Mouse (Mus musculus): ENCODE results near the gene Vmn2r89. TPM values are rescaled to one million over a fixed set of nuclear protein-coding genes. Genes with fewer than 3 reads are reported as not detected.
"Not testable (repeated sequence)": the region's sequence is repeated elsewhere in the genome, so short reads cannot be mapped to it uniquely, and the experiment has no call there.

Gene Vmn2r89
- total RNA-seq (2015; ENCODE audit: low replicate concordance) (not detected in 2 replicates), total RNA-seq (2017; ENCODE audit: low replicate concordance) (not detected in 2 replicates)

DNA sequence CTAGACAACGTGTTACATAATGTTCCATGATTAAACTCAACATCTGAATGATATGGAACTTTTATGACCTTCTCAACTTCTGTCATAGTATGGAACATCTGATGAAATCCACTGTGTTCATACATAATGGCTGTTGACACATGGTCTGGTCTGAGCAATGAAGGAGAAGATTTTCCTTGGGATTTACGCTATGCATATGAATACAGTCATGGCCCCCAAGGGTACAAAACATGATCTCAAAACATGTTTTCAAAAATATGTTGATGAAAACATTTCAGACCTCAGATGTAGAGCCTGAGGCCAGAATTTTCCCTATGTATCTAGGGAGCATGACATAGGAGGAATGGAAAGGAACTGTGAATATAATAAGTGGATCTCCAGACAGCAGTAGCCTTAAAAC is at the start of gene Vmn2r89:
Vmn2r89 (plus strand) TSS at position 301 of the 400 bp plus-strand sequence.
- not testable (repeated sequence) for ATAC-seq (replicated peaks; ENCODE audit: low FRiP score, poor library complexity, severe bottlenecking)

DNA sequence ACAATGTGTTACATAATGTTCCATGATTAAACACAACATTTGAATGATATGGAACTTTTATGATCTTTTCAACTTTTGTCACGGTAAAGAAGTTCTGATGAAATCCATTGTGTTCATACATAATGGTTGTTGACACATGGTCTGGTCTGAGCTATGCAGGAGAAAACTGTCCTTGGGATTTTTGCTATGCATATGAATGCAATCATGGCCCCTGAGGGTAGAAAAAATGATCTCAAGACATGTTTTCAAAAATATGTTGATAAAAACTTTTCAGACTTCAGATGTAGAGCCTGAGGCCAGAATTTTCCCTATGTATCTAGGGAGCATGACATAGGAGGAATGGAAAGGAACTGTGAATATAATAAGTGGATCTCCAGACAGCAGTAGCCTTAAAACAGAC is 41.1 kb upstream of the Vmn2r89 start, which contains the start of gene Vmn2r88:
Vmn2r88 (plus strand) TSS at position 301 of the 400 bp plus-strand sequence.
- ATAC-seq (replicated peaks; ENCODE audit: low FRiP score, poor library complexity, severe bottlenecking), result no peak

DNA sequence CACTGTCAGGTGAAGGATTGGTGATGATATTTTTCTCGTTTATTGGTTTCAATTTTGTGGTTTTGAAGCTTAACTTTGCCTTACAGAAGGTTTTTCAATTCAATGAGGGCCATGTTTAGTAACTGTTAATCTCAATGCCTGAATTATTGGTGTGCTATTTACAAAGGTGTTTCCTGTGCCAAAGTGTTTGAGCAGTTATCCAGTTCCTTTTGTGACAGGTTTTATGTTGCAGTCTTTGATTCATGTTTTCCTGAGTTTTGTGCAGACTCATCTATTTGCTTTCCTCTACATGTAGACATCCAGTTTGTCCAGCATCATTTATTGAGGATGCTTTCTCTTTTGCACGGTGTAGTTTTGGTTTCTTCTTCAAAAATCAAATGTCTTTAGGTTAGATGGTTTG is 27.8 kb upstream of the Vmn2r89 start:
- ATAC-seq (replicated peaks; ENCODE audit: low FRiP score, poor library complexity, severe bottlenecking), result no peak

DNA sequence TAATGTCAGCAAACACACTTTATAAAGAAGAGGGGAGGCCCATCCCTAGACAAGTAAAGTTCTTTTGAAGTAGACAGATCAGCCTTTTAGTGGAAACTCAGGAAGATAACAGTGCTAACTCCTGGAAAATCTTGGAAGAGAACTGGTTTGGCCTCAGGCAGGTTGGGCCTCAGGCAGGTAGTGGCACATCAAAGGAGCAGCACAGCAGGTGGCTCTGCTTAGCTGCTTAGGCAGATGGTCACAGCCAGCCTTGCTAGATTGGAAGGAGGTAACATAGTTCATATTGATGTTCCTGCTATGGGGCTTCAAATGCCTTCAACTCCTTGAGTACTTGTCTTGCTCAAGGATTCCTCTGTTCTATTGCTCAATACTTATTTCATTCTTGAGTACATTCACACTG is 21.5 kb upstream of the Vmn2r89 start:
- ATAC-seq (replicated peaks; ENCODE audit: low FRiP score, poor library complexity, severe bottlenecking), result not testable (repeated sequence)

DNA sequence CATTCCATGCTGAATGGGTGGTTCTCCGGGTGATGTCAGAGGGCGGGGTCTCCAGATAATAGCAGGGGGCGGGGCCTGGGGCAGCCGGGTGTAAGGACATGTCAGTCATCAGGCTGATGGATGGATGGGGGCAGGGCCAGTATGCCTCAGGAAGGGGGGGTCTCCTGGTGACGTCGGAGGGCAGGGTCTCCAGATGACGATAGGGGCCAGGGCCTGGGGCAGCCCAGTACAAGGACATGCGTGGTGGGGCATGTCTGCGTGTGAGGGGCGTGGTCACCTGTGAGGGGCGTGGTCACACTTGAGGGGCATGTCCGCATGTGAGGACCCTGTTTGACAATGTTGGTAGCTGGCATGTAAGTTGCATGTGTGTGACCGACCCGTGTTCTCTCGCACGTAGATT is 17.1 kb upstream of the Vmn2r89 start:
- ATAC-seq (replicated peaks; ENCODE audit: low FRiP score, poor library complexity, severe bottlenecking), result no peak

DNA sequence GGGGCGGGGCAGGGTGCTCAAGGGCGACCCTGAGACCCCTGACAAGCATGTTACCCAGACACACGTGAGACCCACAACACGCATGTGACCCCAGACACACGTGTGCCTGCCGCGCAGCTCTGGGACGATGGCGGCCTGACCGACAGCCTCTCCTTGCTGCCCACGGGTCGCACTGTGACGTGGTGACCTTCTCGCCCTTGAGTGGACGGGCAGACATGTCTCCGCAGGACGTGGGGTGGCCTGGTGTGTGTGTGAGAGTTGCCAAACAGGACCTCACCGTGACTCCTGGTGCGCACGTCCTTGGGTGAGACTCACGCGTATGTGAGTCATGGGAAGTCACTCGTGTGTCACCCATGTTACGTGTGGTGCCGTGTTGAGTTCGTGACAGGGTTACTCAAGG is 16.6 kb upstream of the Vmn2r89 start:
- no peak for ATAC-seq (replicated peaks; ENCODE audit: low FRiP score, poor library complexity, severe bottlenecking)

DNA sequence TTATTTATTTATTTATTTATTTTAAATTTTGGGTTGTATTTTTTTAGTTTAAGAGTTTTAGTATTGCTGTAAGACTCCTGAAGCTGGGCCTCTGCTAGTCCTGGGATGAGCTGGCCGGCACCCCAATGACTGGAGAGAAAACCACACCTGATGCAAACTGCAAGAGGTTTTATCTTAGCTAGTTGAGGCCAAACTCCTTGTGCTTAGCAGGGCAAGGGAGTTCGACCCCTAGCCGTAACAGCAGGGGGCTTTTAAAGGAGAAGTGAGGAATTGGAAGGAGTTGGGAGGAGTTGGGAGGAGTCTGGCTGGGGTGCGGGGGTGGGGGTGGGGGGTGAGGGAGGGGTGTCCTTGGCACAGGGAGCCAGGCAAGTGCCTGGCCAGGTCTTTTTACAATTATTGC is 12.7 kb upstream of the Vmn2r89 start:
- ATAC-seq (replicated peaks; ENCODE audit: low FRiP score, poor library complexity, severe bottlenecking), result no peak

DNA sequence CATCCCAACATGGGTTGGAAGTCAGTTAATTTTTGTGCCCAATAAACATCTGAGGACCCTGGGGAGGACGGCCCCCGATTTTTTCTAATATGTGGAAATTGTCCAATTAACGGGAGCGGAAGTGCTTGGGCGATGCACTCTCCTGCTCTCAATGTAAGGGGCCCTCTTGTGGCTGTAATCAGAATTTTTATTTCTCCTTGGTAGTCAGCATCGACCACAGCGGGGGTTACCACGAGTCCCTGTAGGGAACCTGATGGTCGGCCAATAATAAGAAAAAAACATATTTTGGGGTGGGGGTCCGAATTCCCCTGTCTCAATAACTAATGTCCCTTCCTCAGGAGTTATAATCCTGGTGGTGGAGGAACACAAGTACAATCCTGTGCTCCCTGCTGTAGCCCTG is 28.6 kb downstream of the Vmn2r89 start:
- not testable (repeated sequence) for ATAC-seq (replicated peaks; ENCODE audit: low FRiP score, poor library complexity, severe bottlenecking)

DNA sequence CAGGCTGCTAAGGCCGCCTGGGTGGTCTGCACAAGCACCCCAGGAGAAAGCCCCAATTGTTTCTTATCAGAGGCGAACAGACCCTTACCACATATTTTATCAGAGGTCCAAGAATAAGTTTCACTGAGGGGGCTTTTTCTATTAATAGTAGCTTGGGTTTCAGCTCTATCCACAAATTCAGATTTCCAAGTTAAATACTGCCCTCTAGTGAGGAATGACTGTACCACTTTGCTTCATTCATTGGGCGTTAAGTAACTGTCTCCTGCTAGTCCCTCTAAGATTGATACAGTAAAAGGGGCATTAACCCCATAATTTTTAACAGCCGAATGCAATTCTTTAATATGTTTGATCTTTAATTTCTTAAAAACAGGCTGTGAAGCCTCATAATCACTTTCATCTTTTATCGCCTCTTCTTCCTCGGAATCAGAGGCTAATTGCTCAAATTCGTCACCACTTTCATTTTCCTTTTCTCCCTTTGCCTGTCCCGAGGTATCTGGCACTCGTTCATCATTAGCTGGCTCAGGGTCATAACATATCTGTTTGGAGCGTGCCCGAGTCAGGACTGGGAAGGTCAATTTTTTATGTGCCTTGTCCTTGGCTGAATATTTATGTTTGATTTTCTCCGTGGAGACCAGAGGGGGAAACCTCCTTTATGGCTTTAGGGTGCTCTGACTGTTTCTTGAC is 29.8 kb downstream of the Vmn2r89 start:
- ATAC-seq (replicated peaks; ENCODE audit: low FRiP score, poor library complexity, severe bottlenecking), result not testable (repeated sequence)

DNA sequence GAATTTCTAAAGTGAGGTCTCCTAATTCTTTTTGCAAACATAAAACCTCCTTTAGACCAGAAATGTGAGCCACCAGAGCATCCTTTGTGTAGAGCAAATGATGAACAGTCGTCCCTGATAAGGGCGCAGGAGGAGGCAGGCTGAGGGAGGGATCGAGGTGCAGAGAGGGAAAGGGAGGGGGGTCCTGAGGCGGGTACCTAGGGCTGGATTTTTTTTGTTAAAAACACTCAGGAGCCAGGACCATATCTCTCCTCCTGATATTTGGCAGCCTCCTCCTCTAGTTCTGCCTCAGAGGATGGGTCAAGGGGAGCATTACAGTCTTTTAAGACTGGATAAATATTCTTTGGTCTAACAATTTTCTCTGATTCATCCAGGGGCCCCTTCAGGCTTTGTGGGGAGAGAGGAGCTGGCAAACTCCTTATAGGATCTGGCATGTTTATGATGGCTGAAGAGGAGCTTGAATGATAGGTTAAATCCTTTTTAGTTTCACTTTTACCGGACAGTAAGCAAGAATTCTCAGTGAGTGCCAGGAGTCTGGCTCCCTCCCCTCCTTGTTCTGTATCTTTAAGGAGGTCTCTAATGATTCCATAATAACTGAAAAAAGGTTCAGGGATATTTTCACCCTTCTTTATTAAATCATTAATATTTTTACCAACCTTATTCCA is 30.5 kb downstream of the Vmn2r89 start:
- ATAC-seq (replicated peaks; ENCODE audit: low FRiP score, poor library complexity, severe bottlenecking), result no peak

DNA sequence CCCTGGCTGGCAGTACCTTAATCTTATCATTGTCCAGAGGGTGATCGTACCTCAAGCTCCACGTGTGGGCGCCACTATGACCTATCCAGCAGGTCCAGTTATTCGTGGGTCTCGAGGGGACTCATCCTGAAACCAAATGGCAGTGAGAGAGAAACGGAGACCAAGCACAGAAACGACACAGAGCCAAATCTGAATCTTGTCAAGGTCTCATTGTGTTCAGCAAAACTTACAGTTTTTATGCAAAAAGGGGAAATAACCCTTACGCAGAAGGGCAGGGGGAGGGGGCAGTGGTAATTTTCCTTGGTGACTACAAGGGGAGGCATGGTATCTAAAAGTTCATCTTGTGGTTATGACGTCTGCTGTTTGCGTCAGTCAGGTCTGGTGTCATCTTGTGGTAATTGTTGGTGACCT is 31.3 kb downstream of the Vmn2r89 start:
- not testable (repeated sequence) for ATAC-seq (replicated peaks; ENCODE audit: low FRiP score, poor library complexity, severe bottlenecking)

DNA sequence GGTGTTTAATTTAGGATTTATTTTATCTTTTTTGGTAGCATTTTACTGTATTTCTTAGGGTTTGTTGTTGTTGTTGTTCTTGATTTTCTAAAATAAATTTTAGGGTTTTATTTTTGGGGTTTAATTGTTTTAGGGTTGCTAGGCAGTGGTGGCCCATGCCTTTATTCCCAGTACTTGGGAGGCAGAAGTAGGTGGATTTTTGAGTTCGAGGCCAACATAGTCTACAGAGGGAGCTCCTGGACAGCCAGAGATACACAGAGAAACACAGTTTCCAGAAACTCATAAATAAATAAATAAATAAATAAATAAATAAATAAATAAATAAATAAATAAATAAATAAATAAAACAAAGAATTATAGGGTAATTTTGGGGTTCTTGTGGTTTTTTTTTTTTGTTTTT is 32.0 kb downstream of the Vmn2r89 start:
- no peak for ATAC-seq (replicated peaks; ENCODE audit: low FRiP score, poor library complexity, severe bottlenecking)

DNA sequence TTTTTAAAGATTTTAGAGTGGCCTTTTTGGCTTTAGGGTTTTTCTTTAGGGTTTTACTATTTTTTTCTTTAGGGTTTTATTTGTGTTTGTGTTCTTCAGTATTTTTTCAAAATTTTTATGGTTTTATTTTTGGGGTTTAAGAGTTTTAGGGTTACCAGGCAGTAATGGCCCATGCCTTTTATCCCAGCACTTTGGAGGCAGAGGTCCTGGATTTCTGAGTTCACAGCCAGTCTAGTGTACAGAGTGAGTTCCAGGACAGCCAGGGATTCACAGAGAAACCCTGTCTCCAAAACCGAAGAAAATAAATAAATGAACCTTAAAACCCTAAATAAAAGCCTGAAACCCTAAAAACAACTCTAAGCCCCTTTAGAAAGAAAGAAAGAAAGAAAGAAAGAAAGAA is 34.5 kb downstream of the Vmn2r89 start:
- no peak for ATAC-seq (replicated peaks; ENCODE audit: low FRiP score, poor library complexity, severe bottlenecking)

DNA sequence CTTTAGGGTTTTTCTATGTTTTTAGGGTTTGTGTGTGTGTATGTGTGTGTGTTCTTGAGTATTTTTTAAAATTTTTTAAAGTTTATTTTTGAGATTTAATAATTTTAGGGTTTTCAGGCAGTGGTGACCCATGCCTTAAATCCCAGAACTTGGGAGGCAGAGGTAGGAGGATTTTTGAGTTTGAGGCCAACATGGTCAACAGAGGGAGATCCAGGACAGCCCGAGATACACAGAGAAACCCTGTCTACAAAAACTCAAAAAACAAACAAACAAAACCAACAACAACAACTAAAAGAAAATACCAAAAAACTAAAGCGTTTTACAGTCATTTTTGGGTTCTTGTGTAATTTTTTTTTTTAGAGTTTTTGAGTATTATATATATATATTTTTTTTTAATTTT is 44.1 kb downstream of the Vmn2r89 start:
- ATAC-seq (replicated peaks; ENCODE audit: low FRiP score, poor library complexity, severe bottlenecking), result no peak

DNA sequence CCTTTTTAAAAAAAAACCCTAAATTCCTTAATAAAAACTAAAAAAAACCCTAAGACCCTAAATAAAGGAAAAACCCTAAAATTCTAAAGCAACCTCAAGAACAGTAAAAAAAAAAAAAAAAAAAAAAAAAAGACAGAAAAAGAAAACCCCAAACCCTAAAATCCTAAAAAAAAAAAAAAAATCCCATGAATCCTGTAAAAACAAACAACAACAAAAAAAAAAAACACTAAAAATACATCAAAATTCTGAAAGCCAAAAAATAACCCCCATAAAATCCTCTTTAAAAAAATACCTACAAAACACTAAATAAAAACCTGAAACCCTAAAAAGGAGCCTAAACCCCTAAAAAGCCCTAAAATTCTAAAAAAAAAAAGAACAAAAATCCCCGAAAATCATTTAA is 45.3 kb downstream of the Vmn2r89 start:
- ATAC-seq (replicated peaks; ENCODE audit: low FRiP score, poor library complexity, severe bottlenecking), result no peak

DNA sequence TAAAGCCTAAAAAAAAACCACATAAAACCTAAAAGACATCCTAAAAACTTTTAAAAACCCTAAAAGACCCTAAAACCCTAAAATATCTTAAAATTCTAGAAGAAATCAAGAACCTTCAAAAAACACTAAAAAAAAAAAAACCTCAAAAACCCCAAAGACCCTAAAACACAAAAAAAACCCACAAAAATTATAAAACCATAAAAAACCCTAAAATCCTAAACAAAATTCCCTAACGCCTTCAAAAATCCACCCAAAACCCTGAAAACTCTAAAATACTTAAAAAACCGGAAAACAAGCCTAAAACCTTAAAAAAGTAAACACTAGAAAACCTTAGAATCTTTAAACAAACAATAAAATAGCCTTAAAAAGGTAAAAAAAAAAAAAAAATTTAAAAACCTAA is 46.3 kb downstream of the Vmn2r89 start:
- no peak for ATAC-seq (replicated peaks; ENCODE audit: low FRiP score, poor library complexity, severe bottlenecking)

DNA sequence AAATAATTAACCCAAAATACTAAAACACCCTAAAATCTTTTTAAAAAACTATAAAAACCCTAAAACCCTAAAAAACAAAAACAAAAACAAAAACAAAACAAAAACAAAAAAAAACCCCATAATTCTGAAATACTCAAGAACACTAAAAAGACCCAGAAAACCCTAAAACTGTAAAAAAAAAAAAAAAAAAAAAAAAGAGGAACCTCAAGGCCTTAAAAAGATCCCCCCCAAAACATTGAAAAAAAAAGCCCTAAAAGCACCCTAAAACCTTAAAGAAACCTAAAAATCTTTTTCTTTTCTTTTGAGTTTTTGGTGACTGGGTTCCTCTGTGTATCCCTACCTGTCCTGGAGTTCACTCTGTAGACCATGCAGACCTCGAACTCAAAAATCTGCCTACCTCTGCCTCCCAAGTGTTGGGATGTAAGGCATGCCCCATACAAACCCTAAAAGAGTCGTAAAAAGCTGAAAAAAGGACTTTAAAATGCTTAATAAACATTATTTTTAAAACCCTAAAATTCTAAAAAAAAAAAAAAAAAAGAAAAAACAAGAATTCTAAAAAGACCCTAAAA is 48.1 kb downstream of the Vmn2r89 start:
- ATAC-seq (replicated peaks; ENCODE audit: low FRiP score, poor library complexity, severe bottlenecking), result no peak

DNA sequence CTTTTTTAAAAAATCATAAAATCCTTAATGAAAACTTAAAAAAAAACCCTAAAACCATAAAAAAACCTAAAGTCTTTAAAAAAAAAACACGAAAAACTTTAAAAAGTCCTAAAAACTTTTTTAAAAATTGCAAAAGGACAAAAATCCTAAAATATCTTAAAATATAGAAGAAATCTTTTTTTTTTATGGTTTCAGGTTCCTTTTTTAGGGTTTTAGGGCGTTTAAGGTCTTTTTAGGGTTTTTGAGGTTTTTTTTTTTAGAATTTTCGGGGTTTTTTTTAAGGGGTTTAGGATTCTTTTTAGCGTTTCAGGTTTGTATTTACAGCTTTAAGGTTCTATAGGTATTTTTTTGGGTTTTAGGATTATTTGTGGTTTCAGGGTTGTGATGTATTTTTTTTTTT is 48.8 kb downstream of the Vmn2r89 start:
- no peak for ATAC-seq (replicated peaks; ENCODE audit: low FRiP score, poor library complexity, severe bottlenecking)

DNA sequence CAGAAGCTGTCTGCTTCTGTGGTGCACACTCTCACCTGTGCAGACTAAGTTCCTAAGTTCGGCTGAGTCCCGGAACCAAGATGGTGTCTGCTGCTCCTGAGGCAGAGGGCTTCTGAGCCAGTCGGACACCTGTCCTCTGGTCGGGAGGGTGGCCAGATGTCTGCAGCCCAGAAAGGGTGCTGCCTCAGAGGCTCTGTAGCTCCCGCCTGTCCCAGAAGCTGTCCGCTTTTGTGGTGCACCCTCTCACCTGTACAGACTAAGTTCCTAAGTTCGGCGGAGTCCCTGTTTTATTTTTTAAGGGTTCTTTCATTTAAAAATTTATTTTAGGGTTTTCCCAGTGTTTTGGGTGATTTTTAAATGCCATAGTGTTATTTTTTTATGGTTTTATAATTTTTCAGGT is 55.8 kb downstream of the Vmn2r89 start:
- no peak for ATAC-seq (replicated peaks; ENCODE audit: low FRiP score, poor library complexity, severe bottlenecking)
